Mouse (Mus musculus): ENCODE results near the gene Rhebl1.

The Rhebl1 gene

GRCm38 (mm10) chr15:98830736-98831683 is 63.3 kb downstream of the Rhebl1 start, which contains the start of gene Prkag1:
Gene Prkag1 (minus strand): TSS chr15:98831521.
- in situ Hi-C loops (cut with MboI; ENCODE audit: unreplicated experiment in 2 of 2) = no loop called here

Measured in v-Abl transformed pro-B cells (cell line).